Mouse (Mus musculus): ENCODE measurements around the gene Myl10.

DNA sequence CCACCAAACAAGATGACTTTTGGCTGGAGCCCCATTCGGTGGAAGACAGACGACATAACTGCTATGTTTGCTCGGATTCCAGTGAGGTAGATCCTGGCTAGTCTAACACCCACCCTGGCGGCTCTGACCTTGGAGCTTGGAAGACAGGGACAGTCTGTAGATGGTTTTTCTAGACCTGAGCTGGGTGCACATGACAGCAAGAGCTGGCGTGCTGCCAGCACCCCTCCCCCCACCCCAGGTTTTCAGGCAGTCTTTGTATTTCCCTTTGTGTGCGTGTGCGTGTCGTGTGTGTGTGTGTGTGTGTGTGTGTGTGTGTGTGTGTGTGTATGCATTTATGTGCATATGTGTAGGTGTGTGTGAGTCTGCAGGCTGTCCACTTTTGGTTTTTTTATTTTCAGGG, 25.7 kb downstream of the Myl10 start:
- TF ChIP-seq EP300 (IDR thresholded peaks at IDR 0.05; ENCODE audit: low read depth) (no peak), CTCF (IDR thresholded peaks at IDR 0.05; ENCODE audit: low read depth) (no peak)
